Mouse (Mus musculus): ENCODE results near the gene Wdr6.
"Not testable (repeated sequence)": the region's sequence is repeated elsewhere in the genome, so short reads cannot be mapped to it uniquely, and the experiment has no call there.

The Wdr6 gene

DNA sequence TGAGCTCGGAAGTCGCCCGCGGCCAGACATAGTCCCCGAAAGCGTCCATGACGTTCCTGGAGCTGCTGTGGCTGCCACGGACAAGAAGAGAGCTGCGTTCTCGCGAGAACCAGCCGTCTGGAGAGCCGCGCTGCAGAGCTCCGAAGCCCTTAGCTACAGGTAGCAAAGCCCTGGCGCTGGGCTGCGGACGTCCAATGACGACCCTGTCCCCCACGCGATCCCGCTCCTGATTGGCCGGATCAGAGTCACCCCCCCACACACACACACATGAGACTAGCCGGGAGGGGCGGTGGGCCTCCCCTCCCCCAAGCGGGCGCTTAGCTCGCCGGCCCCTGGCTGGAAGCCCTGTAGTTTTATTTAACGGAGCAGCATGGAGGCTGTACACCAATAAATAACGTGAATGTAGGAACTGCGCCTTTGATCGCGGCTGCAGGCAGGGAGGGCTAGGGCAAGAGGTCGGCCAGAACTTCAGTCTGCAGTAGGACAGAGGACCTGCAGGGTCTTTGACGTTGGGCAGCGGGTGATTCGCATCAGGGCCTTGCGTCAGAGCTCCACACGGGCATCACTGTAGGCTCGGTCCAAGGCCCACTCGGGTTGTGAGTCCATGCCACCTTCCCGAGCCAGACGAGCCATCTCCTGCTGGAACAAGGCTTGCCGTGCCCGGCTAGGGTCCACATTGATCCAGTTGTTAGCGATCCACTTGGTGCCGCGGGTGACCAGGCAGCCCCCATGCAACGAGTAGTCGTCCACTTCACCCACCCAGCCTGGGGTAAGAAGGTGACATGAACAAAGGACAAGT is at the start of gene Wdr6:
Gene Wdr6 (minus strand): TSS at position 195 of the 799 bp plus-strand sequence.
- peak; percentile 90 for DNase-seq (ENCODE audit: low spot score)

DNA sequence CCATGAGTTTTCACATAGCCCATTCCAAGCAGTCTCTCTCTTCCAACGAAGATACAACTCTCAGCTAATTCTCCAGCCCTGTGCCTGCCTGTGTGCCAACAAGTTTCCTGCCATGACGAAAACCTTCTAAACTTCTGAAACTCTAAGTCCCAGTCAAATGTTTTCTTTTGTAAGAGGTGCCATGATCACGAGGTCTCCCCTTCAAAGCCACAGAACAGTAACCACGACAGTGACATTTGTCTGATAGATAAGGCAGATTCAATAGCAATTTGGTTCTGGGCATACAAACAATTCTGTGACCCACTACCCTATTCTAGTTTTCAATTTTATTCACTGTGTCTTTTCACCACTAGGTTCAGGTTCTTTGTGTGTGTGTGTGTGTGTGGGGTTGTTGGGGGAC is 49.6 kb upstream of the Wdr6 start:
- peak; percentile 13 for DNase-seq (ENCODE audit: low spot score)

DNA sequence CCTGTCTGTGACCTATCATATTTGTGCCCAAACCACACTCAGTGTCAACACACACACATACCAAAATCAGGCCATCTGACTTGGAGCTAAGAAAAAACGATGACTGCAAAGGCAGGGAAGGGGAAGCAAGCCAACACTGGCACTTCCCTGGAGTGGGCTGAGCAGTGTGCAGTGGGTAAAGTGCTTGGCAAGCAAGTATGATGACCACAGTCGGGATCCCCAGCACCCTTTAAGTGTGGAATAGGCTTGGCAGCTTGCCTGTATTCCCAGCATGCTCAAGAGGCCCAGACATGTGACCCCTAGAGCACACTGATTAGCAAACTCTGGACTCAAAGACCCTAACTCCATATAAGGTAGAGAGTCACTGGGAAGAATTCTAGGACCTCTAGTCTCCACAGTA is 48.0 kb upstream of the Wdr6 start:
- DNase-seq (ENCODE audit: low spot score) = no peak

GRCm38 (mm10) chr9:108617301-108617700 is 38.8 kb upstream of the Wdr6 start:
- DNase-seq (ENCODE audit: low spot score) = peak; percentile 45

GRCm38 (mm10) chr9:108611488-108611887 is 32.9 kb upstream of the Wdr6 start:
- no peak for DNase-seq (ENCODE audit: low spot score)

DNA sequence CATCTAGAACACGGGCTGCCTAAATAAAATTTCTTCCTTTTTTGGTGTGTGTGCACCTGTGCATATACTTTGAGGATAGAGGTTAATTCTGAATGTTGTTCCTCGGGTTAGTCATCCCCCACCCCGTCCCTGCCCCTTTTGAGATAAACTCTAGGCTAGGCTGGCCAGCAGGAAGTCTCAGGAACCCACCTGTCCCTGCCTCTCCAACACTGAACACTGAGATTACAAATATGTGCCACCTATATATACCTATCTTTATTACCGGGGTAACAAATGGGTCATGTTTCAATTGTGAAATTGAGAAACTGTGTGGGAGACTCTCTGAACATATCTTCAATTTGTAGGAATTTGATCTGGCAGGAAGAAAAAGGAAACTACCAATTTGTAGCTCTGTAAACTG is 30.4 kb upstream of the Wdr6 start:
- no peak for DNase-seq (ENCODE audit: low spot score)

- not testable (repeated sequence) for DNase-seq (ENCODE audit: low spot score)
These were observed 29.4 kb upstream of the Wdr6 start for GRCm38 (mm10) chr9:108607929-108608328.

GRCm38 (mm10) chr9:108601986-108602385 is 23.4 kb upstream of the Wdr6 start:
- no peak for DNase-seq (ENCODE audit: low spot score)

DNA sequence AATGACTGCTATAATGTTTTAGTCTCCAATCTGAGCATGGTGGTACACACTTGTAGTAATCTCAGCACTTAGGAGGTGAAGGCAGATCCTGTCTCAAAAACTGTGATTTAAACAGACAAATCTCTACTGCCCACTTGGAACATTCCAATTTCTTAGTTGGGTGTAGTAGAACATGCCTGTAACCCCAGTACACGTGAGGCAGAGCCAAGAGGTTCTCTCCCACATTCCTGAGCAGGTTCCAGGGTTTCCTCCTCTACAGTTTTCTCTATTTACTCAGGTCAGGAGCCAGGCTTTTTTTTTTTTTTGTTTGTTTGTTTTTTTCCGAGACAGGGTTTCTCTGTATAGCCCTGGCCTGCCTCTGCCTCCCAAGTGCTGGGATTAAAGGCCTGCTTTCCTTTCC is 21.5 kb upstream of the Wdr6 start:
- no peak for DNase-seq (ENCODE audit: low spot score)

- no peak for DNase-seq (ENCODE audit: low spot score)
These were observed 20.6 kb upstream of the Wdr6 start for GRCm38 (mm10) chr9:108599021-108599566.

- peak; percentile 65 for DNase-seq (ENCODE audit: low spot score)
These were observed 18.6 kb upstream of the Wdr6 start, which contains the start of gene P4htm for GRCm38 (mm10) chr9:108596998-108597764. Gene P4htm (minus strand): TSS chr9:108597667.

GRCm38 (mm10) chr9:108594354-108594753 is 15.8 kb upstream of the Wdr6 start:
- DNase-seq (ENCODE audit: low spot score) = no peak

DNA sequence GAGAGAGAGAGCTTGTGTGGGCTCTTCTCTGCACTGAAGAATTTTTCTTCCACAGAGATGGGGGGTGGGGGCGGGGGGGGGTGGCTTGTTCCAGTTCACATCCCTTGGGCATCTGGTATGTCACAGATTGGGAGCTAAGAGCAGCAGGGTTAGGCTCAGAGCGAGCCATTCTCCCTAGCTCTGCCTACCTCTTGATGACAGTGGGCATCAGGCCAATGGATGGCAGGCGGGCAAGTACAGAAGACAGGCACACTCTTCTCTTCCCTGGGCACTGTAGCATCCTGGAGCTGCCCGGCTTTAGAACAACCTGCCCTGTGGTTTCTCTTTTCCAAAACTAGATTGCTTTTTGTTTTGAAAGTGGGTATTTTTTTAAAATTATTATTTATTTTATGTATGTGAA is 12.9 kb upstream of the Wdr6 start:
- DNase-seq (ENCODE audit: low spot score) = no peak

- no peak for DNase-seq (ENCODE audit: low spot score)
These were observed 10.7 kb upstream of the Wdr6 start for GRCm38 (mm10) chr9:108589229-108589628.

GRCm38 (mm10) chr9:108587571-108588180 is 9.1 kb upstream of the Wdr6 start:
- no peak for DNase-seq (ENCODE audit: low spot score)

GRCm38 (mm10) chr9:108579344-108579690 is 778 bp upstream of the Wdr6 start:
- no peak for DNase-seq (ENCODE audit: low spot score)

- DNase-seq (ENCODE audit: low spot score) = peak; percentile 24
These were observed 500 bp downstream of the Wdr6 start for GRCm38 (mm10) chr9:108577934-108578544.

DNA sequence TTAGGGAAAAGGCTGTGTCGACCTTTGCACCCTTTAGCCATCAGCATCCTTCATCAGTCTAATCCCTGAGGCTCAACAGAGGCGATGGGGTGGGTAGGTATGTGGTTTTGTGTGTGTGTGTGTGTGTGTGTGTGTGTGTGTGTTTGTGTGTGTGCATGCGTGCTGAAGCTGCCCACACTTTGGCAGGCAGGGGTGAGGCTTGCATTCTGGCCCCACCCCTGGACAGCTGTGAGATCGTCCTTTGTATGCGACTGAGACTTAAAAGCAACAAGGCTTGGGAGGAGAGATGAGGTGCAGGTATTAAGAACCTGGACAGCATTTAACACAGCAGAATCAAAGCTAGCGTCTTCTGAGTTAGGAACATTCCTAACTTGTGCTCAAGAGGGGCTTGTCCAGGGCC is 1.5 kb downstream of the Wdr6 start:
- DNase-seq (ENCODE audit: low spot score) = no peak

- no peak for DNase-seq (ENCODE audit: low spot score)
These were observed 2.9 kb downstream of the Wdr6 start for GRCm38 (mm10) chr9:108575321-108576297.

GRCm38 (mm10) chr9:108574921-108575320 is 3.6 kb downstream of the Wdr6 start:
- DNase-seq (ENCODE audit: low spot score) = no peak
